ENCODE assay signal across 8 mouse cellular contexts in the genomic region with DNA sequence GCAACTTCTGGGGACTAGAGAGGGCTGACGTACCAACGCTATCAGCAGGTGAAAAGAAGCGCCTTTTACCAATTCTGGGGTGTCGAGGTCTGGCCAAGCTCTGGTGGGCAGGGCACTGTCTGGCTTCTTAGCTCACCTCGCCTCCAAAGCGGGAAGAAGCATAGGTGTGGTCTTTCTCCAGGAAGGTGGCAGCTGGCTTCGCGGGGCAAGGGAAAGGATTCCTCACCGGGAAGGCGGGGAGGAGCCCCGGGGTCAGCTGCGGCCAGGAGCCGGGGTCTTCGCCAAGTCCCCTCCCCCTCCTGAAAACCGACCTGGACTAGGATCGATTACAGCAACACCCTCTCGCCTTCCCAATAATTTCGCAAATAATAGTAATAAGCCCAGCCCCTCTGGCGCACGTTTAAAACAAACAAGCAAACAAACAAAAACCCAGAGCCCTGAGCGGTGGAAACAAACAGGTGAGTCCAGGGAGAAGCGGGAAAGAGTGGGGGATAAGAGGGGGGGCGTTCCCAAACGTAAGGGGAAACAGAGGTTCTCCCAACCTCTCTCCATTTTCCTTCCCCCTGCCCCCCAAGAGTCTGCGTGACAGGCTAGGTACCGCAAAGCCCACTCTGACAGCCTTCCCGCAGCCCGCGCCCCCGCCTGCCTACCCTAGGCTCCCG.
DNase-seq lines count a peak whose midpoint lies in the region; ATAC-seq lines count a peak whose summit lies in the region.

No protein-coding gene starts in this region.

- no peak for ATAC-seq in CD4-positive, CD25-positive, alpha-beta regulatory T cell, adult 4 months
- no peak for ATAC-seq in forebrain, embryonic 14.5 days
- no peak for ATAC-seq in limb, embryonic 12.5 days (ENCODE audit: insufficient number of reproducible peaks, insufficient read depth, low FRiP score, low TSS enrichment, low read depth)
- ATAC-seq in midbrain, embryonic 15.5 days (replicated peaks) = peak; percentile 74

- H3K27ac ChIP-seq in forebrain, embryonic 14.5 days (ENCODE audit: low read depth, low read length) = peak overlapping the region; percentile 97
- H3K27ac ChIP-seq in hindbrain, embryonic 10.5 days = peak overlapping the region; percentile 96
- H3K27ac ChIP-seq in limb, embryonic 12.5 days = peak overlapping the region; percentile 79
- peak overlapping the region; percentile 98 for H3K27ac ChIP-seq in midbrain, embryonic 15.5 days

- H3K4me3 ChIP-seq in forebrain, embryonic 14.5 days (ENCODE audit: low read depth, low read length) = peak overlapping the region; percentile 84
- H3K4me3 ChIP-seq in hindbrain, embryonic 10.5 days = peak overlapping the region; percentile 89
- peak overlapping the region; percentile 89 for H3K4me3 ChIP-seq in limb, embryonic 12.5 days (replicated peaks)
- H3K4me3 ChIP-seq in midbrain, embryonic 15.5 days = peak overlapping the region; percentile 94

- peaks cover 15% of the 10 kb centered on the region for H3K4me1 ChIP-seq in forebrain, embryonic 14.5 days (ENCODE audit: control insufficient read depth, insufficient read depth, low read length)
- H3K4me1 ChIP-seq in hindbrain, embryonic 10.5 days (replicated peaks) = peaks cover 30% of the 10 kb centered on the region
- peaks cover 15% of the 10 kb centered on the region; the same call in 1 of the 2 replicates for H3K4me1 ChIP-seq in limb, embryonic 12.5 days (replicated peaks)
- peaks cover 35% of the 10 kb centered on the region for H3K4me1 ChIP-seq in midbrain, embryonic 15.5 days

- WGBS in forebrain, embryonic 14.5 days = under 1% methylated on average over 26 of the region's 31 CpGs
- under 1% methylated on average over 31 of the region's 31 CpGs for WGBS in hindbrain, embryonic 10.5 days
- under 1% methylated on average over 31 of the region's 31 CpGs for WGBS in limb, embryonic 12.5 days
- under 1% methylated on average over 30 of the region's 31 CpGs for WGBS in midbrain, embryonic 15.5 days

- H3K9ac ChIP-seq in forebrain, embryonic 14.5 days (ENCODE audit: low read length) = peak overlapping the region; percentile 92
- peak overlapping the region; percentile 89 for H3K9ac ChIP-seq in limb, embryonic 12.5 days (replicated peaks)
- H3K9ac ChIP-seq in midbrain, embryonic 15.5 days = peak overlapping the region; percentile 86

- no peaks in the 10 kb centered on the region for H3K9me3 ChIP-seq in forebrain, embryonic 14.5 days (replicated peaks; ENCODE audit: control insufficient read depth, low read length)
- H3K9me3 ChIP-seq in hindbrain, embryonic 10.5 days = no peaks in the 10 kb centered on the region
- no peaks in the 10 kb centered on the region for H3K9me3 ChIP-seq in limb, embryonic 12.5 days
- no peaks in the 10 kb centered on the region for H3K9me3 ChIP-seq in midbrain, embryonic 15.5 days

- peaks cover 2% of the 10 kb centered on the region; the same call in 1 of the 2 replicates for H3K36me3 ChIP-seq in forebrain, embryonic 14.5 days (ENCODE audit: control insufficient read depth, insufficient read depth, low read length)
- peaks cover 1% of the 10 kb centered on the region; the same call in 1 of the 2 replicates for H3K36me3 ChIP-seq in hindbrain, embryonic 10.5 days
- no peaks in the 10 kb centered on the region for H3K36me3 ChIP-seq in limb, embryonic 12.5 days
- no peaks in the 10 kb centered on the region for H3K36me3 ChIP-seq in midbrain, embryonic 15.5 days (replicated peaks)
- H3K36me3 ChIP-seq in splenic B cell, adult 2 months (ENCODE audit: control insufficient read depth, insufficient read depth, low read length, poor library complexity, severe bottlenecking) = no peaks in the 10 kb centered on the region

- no peaks in the 10 kb centered on the region for H3K27me3 ChIP-seq in forebrain, embryonic 14.5 days (replicated peaks; ENCODE audit: control insufficient read depth, insufficient read depth, low read length)
- peaks cover 5% of the 10 kb centered on the region; the same call in 1 of the 2 replicates for H3K27me3 ChIP-seq in hindbrain, embryonic 10.5 days (ENCODE audit: insufficient read depth, poor library complexity, severe bottlenecking)
- peaks cover 8% of the 10 kb centered on the region for H3K27me3 ChIP-seq in limb, embryonic 12.5 days
- H3K27me3 ChIP-seq in midbrain, embryonic 15.5 days (replicated peaks) = no peaks in the 10 kb centered on the region
- no peaks in the 10 kb centered on the region for H3K27me3 ChIP-seq in splenic B cell, adult 2 months (ENCODE audit: control insufficient read depth, insufficient read depth, low read length, poor library complexity, severe bottlenecking)

- H3K4me2 ChIP-seq in forebrain, embryonic 14.5 days (ENCODE audit: low read length) = peak overlapping the region; percentile 90
- peak overlapping the region; percentile 88 for H3K4me2 ChIP-seq in limb, embryonic 12.5 days
- H3K4me2 ChIP-seq in midbrain, embryonic 15.5 days = peak overlapping the region; percentile 85

- peak; percentile 32 for DNase-seq in CD4-positive, CD25-positive, alpha-beta regulatory T cell, adult 2 months (ENCODE audit: low read depth, low spot score)
- DNase-seq in cerebellum, adult 18-20 months = peak; percentile 59 to 66
- DNase-seq in forebrain, embryonic 14.5 days (ENCODE audit: low spot score) = peak; percentile 15
- DNase-seq in hindbrain, embryonic 10.5 days (ENCODE audit: low spot score) = peak; percentile 31
- peak; percentile 28 for DNase-seq in splenic B cell, adult 2 months (ENCODE audit: low read depth, low spot score)
